In genomic region chr8:46149782-46150181, GRCm38 (mm10) we compare ENCODE assay signal across 11 mouse cellular contexts. TPM values are rescaled to one million over a fixed set of nuclear protein-coding genes. Genes with fewer than 3 reads are reported as not detected.
A peak's percentile ranks its signal among the peaks of the same experiment; 100 is the strongest.
DNase-seq lines count a peak whose midpoint lies in the region; ATAC-seq and TF ChIP-seq lines count a peak whose summit lies in the region.
"Had no signal": no experiment of that assay in that cellular context is flagged by ENCODE, and none has a peak within 500 bp of the region (broad histone marks: within the 10 kb centered on the region; RNA-seq: fewer than 3 reads in every experiment).

No protein-coding gene starts in this region.

- peaks cover 34% of the 10 kb centered on the region for H3K79me2 ChIP-seq in MEL (ENCODE audit: control insufficient read depth, insufficient read depth, low read length, poor library complexity)

- 79% methylated on average over 9 of the region's 9 CpGs for WGBS in intestine, postnatal 0 days
- 81% methylated on average over 9 of the region's 9 CpGs for WGBS in intestine, embryonic 16.5 days
- 85% methylated on average over 9 of the region's 9 CpGs for WGBS in midbrain, postnatal 0 days
- WGBS in midbrain, embryonic 15.5 days = 81% methylated on average over 9 of the region's 9 CpGs

- DNase-seq in midbrain, postnatal 0 days (ENCODE audit: low spot score) = no peak
- peak; percentile 40 for DNase-seq in MEL (ENCODE audit: low read depth, low spot score)
- peak; percentile 26 for DNase-seq in splenic B cell, adult 2 months (ENCODE audit: low read depth, low spot score)
- no peak for DNase-seq in heart, adult 8-10 months (ENCODE audit: low spot score)
- no peak for DNase-seq in left cerebral cortex, postnatal 4 days

- intact Hi-C loops in left cerebral cortex, postnatal 4 days (cut with DNase I) = no loop called here

- H3K27me3 ChIP-seq in intestine, postnatal 0 days (replicated peaks; ENCODE audit: control insufficient read depth, insufficient read depth, low read length) = no peaks in the 10 kb centered on the region
- H3K27me3 ChIP-seq in intestine, embryonic 16.5 days (replicated peaks; ENCODE audit: control insufficient read depth, insufficient read depth, low read length) = 0 out of 2 replicates have a peak, but pooled peaks cover 2% of the 10 kb centered on the region
- no peaks in the 10 kb centered on the region; the same call in 1 of the 2 replicates for H3K27me3 ChIP-seq in midbrain, postnatal 0 days (ENCODE audit: insufficient read depth, low read length)
- H3K27me3 ChIP-seq in midbrain, embryonic 15.5 days (replicated peaks) = peaks cover 11% of the 10 kb centered on the region; the same call in 1 of the 2 replicates
- H3K27me3 ChIP-seq in MEL (ENCODE audit: control insufficient read depth in 1 of 2, insufficient read depth in 2 of 2, low read length in 2 of 2) = no peaks in the 10 kb centered on the region
- no peaks in the 10 kb centered on the region for H3K27me3 ChIP-seq in splenic B cell, adult 2 months (ENCODE audit: control insufficient read depth, insufficient read depth, low read length, poor library complexity, severe bottlenecking)

- H3K9ac ChIP-seq in intestine, postnatal 0 days (ENCODE audit: low read depth, low read length) = no peak overlapping the region
- no peak overlapping the region for H3K9ac ChIP-seq in intestine, embryonic 16.5 days (ENCODE audit: low read depth, low read length)
- no peak overlapping the region for H3K9ac ChIP-seq in midbrain, postnatal 0 days (replicated peaks; ENCODE audit: low read length, poor library complexity, severe bottlenecking)
- H3K9ac ChIP-seq in midbrain, embryonic 15.5 days = no peak overlapping the region
- no peak overlapping the region for H3K9ac ChIP-seq in MEL (ENCODE audit: control insufficient read depth, low read depth, low read length, poor library complexity, severe bottlenecking)
- H3K9ac ChIP-seq: heart, embryonic 13.5 days; lung, embryonic 15.5 days had no signal

- peak; percentile 56 for TF ChIP-seq CTCF in intestine, postnatal 0 days (IDR thresholded peaks at IDR 0.05; ENCODE audit: low read depth)
- TF ChIP-seq CTCF in midbrain, postnatal 0 days (IDR thresholded peaks at IDR 0.05) = peak; percentile 45
- peak in 2 of 3 experiments; percentile 39 to 40; a peak in 4 of 6 replicates for TF ChIP-seq CTCF in MEL (IDR thresholded peaks at IDR 0.05 in 2 of 3, conservative IDR thresholded peaks at IDR 0.05 in 1 of 3; ENCODE audit: control insufficient read depth in 1 of 3, insufficient read depth in 1 of 3, low read depth in 2 of 3, low read length in 3 of 3, poor library complexity in 1 of 3, severe bottlenecking in 1 of 3)

- H3K4me3 ChIP-seq in intestine, postnatal 0 days (ENCODE audit: low read depth, low read length) = no peak overlapping the region
- no peak overlapping the region for H3K4me3 ChIP-seq in intestine, embryonic 16.5 days (ENCODE audit: low read length)
- no peak overlapping the region for H3K4me3 ChIP-seq in midbrain, postnatal 0 days (ENCODE audit: low read depth, low read length)
- H3K4me3 ChIP-seq in midbrain, embryonic 15.5 days = no peak overlapping the region
- H3K4me3 ChIP-seq in MEL (ENCODE audit: control insufficient read depth in 1 of 2, insufficient read depth in 1 of 2, low read depth in 2 of 2, low read length in 2 of 2) = peak overlapping the region in 1 of 2 experiments; percentile 89; a peak in 1 of 4 replicates

- H3K36me3 ChIP-seq in intestine, postnatal 0 days (ENCODE audit: control insufficient read depth, insufficient read depth) = no peaks in the 10 kb centered on the region
- H3K36me3 ChIP-seq in intestine, embryonic 16.5 days (ENCODE audit: control insufficient read depth, insufficient read depth, low read length) = no peaks in the 10 kb centered on the region
- H3K36me3 ChIP-seq in midbrain, postnatal 0 days (ENCODE audit: insufficient read depth, low read length) = no peaks in the 10 kb centered on the region
- no peaks in the 10 kb centered on the region for H3K36me3 ChIP-seq in midbrain, embryonic 15.5 days (replicated peaks)
- peaks cover 0 to 23% of the 10 kb centered on the region in 2 experiments; a peak in 2 of 4 replicates for H3K36me3 ChIP-seq in MEL (ENCODE audit: control insufficient read depth in 1 of 2, insufficient read depth in 2 of 2, low read length in 2 of 2)
- H3K36me3 ChIP-seq in splenic B cell, adult 2 months (ENCODE audit: control insufficient read depth, insufficient read depth, low read length, poor library complexity, severe bottlenecking) = 0 out of 2 replicates have a peak, but pooled peaks cover 3% of the 10 kb centered on the region
- H3K36me3 ChIP-seq: heart, embryonic 13.5 days; lung, embryonic 15.5 days had no signal

- peak overlapping the region; percentile 33 for H3K4me2 ChIP-seq in intestine, postnatal 0 days (replicated peaks; ENCODE audit: low read depth)
- no peak overlapping the region for H3K4me2 ChIP-seq in intestine, embryonic 16.5 days (ENCODE audit: low read depth, low read length)
- peak overlapping the region; percentile 91; the same call in 1 of the 2 replicates for H3K4me2 ChIP-seq in midbrain, postnatal 0 days (ENCODE audit: low read depth, low read length, poor library complexity, severe bottlenecking)
- H3K4me2 ChIP-seq in midbrain, embryonic 15.5 days = no peak overlapping the region

- no peak for ATAC-seq in intestine, postnatal 0 days
- ATAC-seq in intestine, embryonic 16.5 days = no peak
- ATAC-seq in midbrain, postnatal 0 days (ENCODE audit: low FRiP score) = no peak
- ATAC-seq in midbrain, embryonic 15.5 days (replicated peaks) = no peak
- ATAC-seq: midbrain, embryonic 16.5 days had no signal

- no peak for TF ChIP-seq EP300 in MEL (IDR thresholded peaks at IDR 0.05; ENCODE audit: low read depth in 1 of 2, low read length in 2 of 2)

- H3K4me1 ChIP-seq in intestine, postnatal 0 days (replicated peaks; ENCODE audit: control insufficient read depth, insufficient read depth, low read length) = peaks cover 3% of the 10 kb centered on the region; the same call in 1 of the 2 replicates
- H3K4me1 ChIP-seq in intestine, embryonic 16.5 days (ENCODE audit: control insufficient read depth, insufficient read depth, low read length) = peaks cover 9% of the 10 kb centered on the region
- no peaks in the 10 kb centered on the region; the same call in 1 of the 2 replicates for H3K4me1 ChIP-seq in midbrain, postnatal 0 days (ENCODE audit: insufficient read depth, low read length)
- peaks cover 21% of the 10 kb centered on the region for H3K4me1 ChIP-seq in midbrain, embryonic 15.5 days
- H3K4me1 ChIP-seq in MEL (ENCODE audit: control insufficient read depth in 1 of 2, insufficient read depth in 2 of 2, low read length in 2 of 2) = peaks cover 12 to 18% of the 10 kb centered on the region in 2 experiments

- H3K27ac ChIP-seq in intestine, postnatal 0 days (ENCODE audit: low read depth, low read length) = no peak overlapping the region
- H3K27ac ChIP-seq in intestine, embryonic 16.5 days (ENCODE audit: low read length) = no peak overlapping the region
- no peak overlapping the region for H3K27ac ChIP-seq in midbrain, postnatal 0 days (ENCODE audit: low read depth, low read length)
- H3K27ac ChIP-seq in midbrain, embryonic 15.5 days = no peak overlapping the region
- no peak overlapping the region for H3K27ac ChIP-seq in MEL (ENCODE audit: control insufficient read depth, low read depth, low read length)
- H3K27ac ChIP-seq: heart, embryonic 13.5 days; lung, embryonic 15.5 days had no signal

- no peak for TF ChIP-seq RAD21 in MEL (IDR thresholded peaks at IDR 0.05; ENCODE audit: low read depth, low read length)

- TF ChIP-seq POLR2A in MEL (IDR thresholded peaks at IDR 0.05; ENCODE audit: control insufficient read depth in 1 of 2, insufficient read depth in 1 of 2, low read depth in 1 of 2, low read length in 2 of 2, poor library complexity in 1 of 2) = no peak

- no peaks in the 10 kb centered on the region for H3K9me3 ChIP-seq in intestine, postnatal 0 days (ENCODE audit: control insufficient read depth)
- H3K9me3 ChIP-seq in intestine, embryonic 16.5 days (ENCODE audit: control insufficient read depth, low read length) = no peaks in the 10 kb centered on the region
- no peaks in the 10 kb centered on the region for H3K9me3 ChIP-seq in midbrain, postnatal 0 days (ENCODE audit: low read length)
- H3K9me3 ChIP-seq in midbrain, embryonic 15.5 days = no peaks in the 10 kb centered on the region
- H3K9me3 ChIP-seq in MEL (replicated peaks; ENCODE audit: insufficient read depth, low read length) = no peaks in the 10 kb centered on the region
- H3K9me3 ChIP-seq: heart, embryonic 13.5 days; lung, embryonic 15.5 days had no signal

TF ChIP-seq in MEL, 35 proteins besides CTCF, POLR2A, EP300 and RAD21:
- TF ChIP-seq TBP (IDR thresholded peaks at IDR 0.05; ENCODE audit: low read depth, low read length) (peak; percentile 63; the same call in 1 of the 2 replicates), USF1 (IDR thresholded peaks at IDR 0.05; ENCODE audit: low read depth, low read length) (no peak), TAL1 (IDR thresholded peaks at IDR 0.05; ENCODE audit: low read length) (no peak), MYB (IDR thresholded peaks at IDR 0.05; ENCODE audit: low read depth, low read length) (no peak)
TF ChIP-seq in MEL: peak in this region for 1.

RNA-seq across cellular contexts. Expression of gene Cfap97, which starts 1.8 kb away (rescaled TPM):
- 15.2 and 17.1 TPM in 2 replicates for polyA plus RNA-seq in intestine, postnatal 0 days (2015; fragmentation: Nextera tagmentation; extraction: Ambion mirVana)
- polyA plus RNA-seq in intestine, embryonic 16.5 days (2015; fragmentation: Nextera tagmentation; extraction: Ambion mirVana) = 15.0 and 17.1 TPM in 2 replicates
- 17.7 and 20.8 TPM in 2 replicates for total RNA-seq in midbrain, postnatal 0 days (2014; rRNA removed)
- 27.6 and 32.1 TPM in 2 replicates for polyA plus RNA-seq in midbrain, postnatal 0 days (2015; fragmentation: Nextera tagmentation; extraction: Ambion mirVana)
- 27.3 and 29.2 TPM in 2 replicates for polyA plus RNA-seq in midbrain, embryonic 15.5 days (2015; fragmentation: Nextera tagmentation; extraction: Ambion mirVana)
- 8.5 TPM in 2 replicates for total RNA-seq in MEL (2012; rRNA removed)
- 1 to 10 TPM in 1 of 2 experiments, not detected in 1; 9.3 TPM for polyA plus RNA-seq in MEL (2012; ENCODE audit: insufficient read depth in 1 of 2, insufficient read length in 2 of 2, low read depth in 1 of 2, low replicate concordance in 2 of 2, missing spikeins in 1 of 2)
- 10 to 100 TPM; 11.8 to 14.0 (median 13.4) TPM for total RNA-seq in heart, adult 8-10 months (2022)
- total RNA-seq in left cerebral cortex, postnatal 4 days (2021) = 10 to 100 TPM; 17.5 to 20.8 TPM

RNA-seq across cellular contexts. Expression of gene Snx25, which starts 2.2 kb away (rescaled TPM):
- polyA plus RNA-seq in intestine, postnatal 0 days (2015; fragmentation: Nextera tagmentation; extraction: Ambion mirVana) = 12.1 and 13.2 TPM in 2 replicates
- 5.9 and 7.6 TPM in 2 replicates for polyA plus RNA-seq in intestine, embryonic 16.5 days (2015; fragmentation: Nextera tagmentation; extraction: Ambion mirVana)
- 42.9 and 50.3 TPM in 2 replicates for total RNA-seq in midbrain, postnatal 0 days (2014; rRNA removed)
- polyA plus RNA-seq in midbrain, postnatal 0 days (2015; fragmentation: Nextera tagmentation; extraction: Ambion mirVana) = 8.7 and 10.5 TPM in 2 replicates
- polyA plus RNA-seq in midbrain, embryonic 15.5 days (2015; fragmentation: Nextera tagmentation; extraction: Ambion mirVana) = 9.9 and 10.5 TPM in 2 replicates
- 20.0 and 25.1 TPM in 2 replicates for total RNA-seq in MEL (2012; rRNA removed)
- 10 to 100 TPM in 1 of 2 experiments, not detected in 1; 23.1 TPM for polyA plus RNA-seq in MEL (2012; ENCODE audit: insufficient read depth in 1 of 2, insufficient read length in 2 of 2, low read depth in 1 of 2, low replicate concordance in 2 of 2, missing spikeins in 1 of 2)
- 10 to 100 TPM in 1 of 4 experiments, 1 to 10 TPM in 3; 7.8 to 10.4 (median 8.7) TPM for total RNA-seq in heart, adult 8-10 months (2022)
- total RNA-seq in left cerebral cortex, postnatal 4 days (2021) = 10 to 100 TPM; 33.8 to 36.2 TPM

Comparison
In these comparisons a context has a peak if more than half of its experiments do, and no peak if none do; other contexts are left out.
1. H3K4me2 ChIP-seq: peak in intestine, postnatal 0 days (single experiment) and midbrain, postnatal 0 days (single experiment); none in intestine, embryonic 16.5 days (single experiment) and midbrain, embryonic 15.5 days (single experiment).
2. DNase-seq: peak in MEL (single experiment) and splenic B cell, adult 2 months (single experiment); none in midbrain, postnatal 0 days (single experiment), heart, adult 8-10 months (single experiment) and left cerebral cortex, postnatal 4 days (single experiment).
3. Peak in every context shown above with its lines, with median percentiles within 50 percentile points of each other: CTCF ChIP-seq.